Mouse (Mus musculus) cortical plate, adult 2 months (tissue): ENCODE data around the gene Tex11. TPM values are rescaled to one million over a fixed set of nuclear protein-coding genes. Genes with fewer than 3 reads are reported as not detected.

Experiments used
- H3K27ac ChIP-seq: fragments of 200-500 bp; 2 replicates; pipeline ENCODE4 v1.5.1; 2012; ENCODE audit warnings: low read length, control low read depth, inconsistent platforms; ENCODE audit not compliant: insufficient read depth
- H3K4me1 ChIP-seq: fragments of 200-500 bp; 2 replicates; pipeline ENCODE4 v1.6.1; 2011; ENCODE audit warnings: low read length; ENCODE audit not compliant: control insufficient read depth, insufficient read depth
- H3K4me3 ChIP-seq: fragments of 200-500 bp; 2 replicates; pipeline ENCODE4 v1.5.1; 2011; ENCODE audit warnings: mild to moderate bottlenecking, low read length, control low read depth; ENCODE audit not compliant: insufficient read depth
- CTCF ChIP-seq: fragments of 200-500 bp; IDR thresholded peaks from 2 replicates; pipeline ENCODE4 v1.5.1; 2011; ENCODE audit warnings: mild to moderate bottlenecking, control low read depth, low read length; ENCODE audit not compliant: insufficient read depth; ENCODE audit errors: extremely low read depth
- POLR2A ChIP-seq: fragments of 200-500 bp; IDR thresholded peaks from 2 replicates; pipeline ENCODE4 v1.6.1; 2011; ENCODE audit warnings: mild to moderate bottlenecking, low read length, control low read depth; ENCODE audit not compliant: insufficient read depth; ENCODE audit errors: extremely low read depth
- polyA plus RNA-seq: library from polyadenylated mRNA; depleted of rRNA; stranded (reverse); fragments of >200 nt; gene quantifications from 2 replicates; pipeline ENCODE4 v1.2.3, GENCODE M21; 2012

Tex11 gene
- polyA plus RNA-seq, 1 experiment, result 0.08 TPM

- no peak overlapping the region for H3K4me3 ChIP-seq
- no peak overlapping the region for H3K27ac ChIP-seq
- TF ChIP-seq CTCF, result no peak
- TF ChIP-seq POLR2A, result no peak
- H3K4me1 ChIP-seq, result no peaks in the 10 kb centered on the region; the same call in 1 of the 2 replicates
Observed at GRCm38 (mm10) chrX:100818681-100819080, 240.8 kb downstream of the Tex11 start.

GRCm38 (mm10) chrX:100815766-100816165 is 243.7 kb downstream of the Tex11 start:
- no peak overlapping the region for H3K27ac ChIP-seq

GRCm38 (mm10) chrX:100814139-100814538 is 245.3 kb downstream of the Tex11 start:
- peaks cover 2% of the 10 kb centered on the region for H3K4me1 ChIP-seq
- H3K4me3 ChIP-seq, result no peak overlapping the region
- TF ChIP-seq POLR2A (no peak), CTCF (no peak)
- no peak overlapping the region for H3K27ac ChIP-seq

More at GRCm38 (mm10) chrX:100815766-100816165, 243.7 kb downstream of the Tex11 start:
- no peak for TF ChIP-seq POLR2A
- TF ChIP-seq CTCF, result no peak
- Histone ChIP-seq H3K4me1 (no peaks in the 10 kb centered on the region; the same call in none of the 2 replicates), H3K4me3 (no peak overlapping the region)

GRCm38 (mm10) chrX:100811129-100811528 is 248.3 kb downstream of the Tex11 start:
- no peak for TF ChIP-seq CTCF
- no peak for TF ChIP-seq POLR2A
- no peak overlapping the region for H3K27ac ChIP-seq
- peaks cover 2% of the 10 kb centered on the region for H3K4me1 ChIP-seq
- no peak overlapping the region for H3K4me3 ChIP-seq

GRCm38 (mm10) chrX:100802034-100802433 is 257.4 kb downstream of the Tex11 start:
- H3K4me3 ChIP-seq, result no peak overlapping the region
- H3K4me1 ChIP-seq, result peaks cover 3% of the 10 kb centered on the region
- H3K27ac ChIP-seq, result no peak overlapping the region
- TF ChIP-seq CTCF (no peak), POLR2A (no peak)

GRCm38 (mm10) chrX:100800643-100801042 is 258.8 kb downstream of the Tex11 start:
- no peak overlapping the region for H3K4me3 ChIP-seq
- H3K27ac ChIP-seq, result no peak overlapping the region
- H3K4me1 ChIP-seq, result peaks cover 3% of the 10 kb centered on the region
- TF ChIP-seq POLR2A, result no peak
- no peak for TF ChIP-seq CTCF

- Histone ChIP-seq H3K4me3 (no peak overlapping the region), H3K4me1 (peaks cover 2% of the 10 kb centered on the region), H3K27ac (0 out of 2 replicates have a peak overlapping the region, but pooled peaks have one; percentile 1)
- TF ChIP-seq POLR2A (no peak), CTCF (no peak)
Observed at GRCm38 (mm10) chrX:100797851-100798527, 261.5 kb downstream of the Tex11 start.

GRCm38 (mm10) chrX:100797370-100797769 is 262.1 kb downstream of the Tex11 start:
- TF ChIP-seq POLR2A (no peak), CTCF (no peak)
- Histone ChIP-seq H3K4me1 (peaks cover 2% of the 10 kb centered on the region), H3K27ac (no peak overlapping the region), H3K4me3 (no peak overlapping the region)

- H3K4me1 ChIP-seq, result peaks cover 2% of the 10 kb centered on the region
- TF ChIP-seq POLR2A, result no peak
- no peak for TF ChIP-seq CTCF
- H3K4me3 ChIP-seq, result no peak overlapping the region
- no peak overlapping the region for H3K27ac ChIP-seq
Observed at GRCm38 (mm10) chrX:100796741-100797090, 262.8 kb downstream of the Tex11 start.

- Histone ChIP-seq H3K4me1 (peaks cover 2% of the 10 kb centered on the region), H3K4me3 (no peak overlapping the region), H3K27ac (peak overlapping the region; percentile 65; the same call in 1 of the 2 replicates)
- TF ChIP-seq POLR2A, result no peak
- TF ChIP-seq CTCF, result no peak
Observed at GRCm38 (mm10) chrX:100796041-100796740, 263.3 kb downstream of the Tex11 start.
